Mouse (Mus musculus) thymus, postnatal 14 days (tissue): ENCODE data around the gene Ntm.

Experiments
- DNase-seq: peaks from one replicate; pipeline ENCODE4 v3.0.0; 2021

Gene Ntm

DNA sequence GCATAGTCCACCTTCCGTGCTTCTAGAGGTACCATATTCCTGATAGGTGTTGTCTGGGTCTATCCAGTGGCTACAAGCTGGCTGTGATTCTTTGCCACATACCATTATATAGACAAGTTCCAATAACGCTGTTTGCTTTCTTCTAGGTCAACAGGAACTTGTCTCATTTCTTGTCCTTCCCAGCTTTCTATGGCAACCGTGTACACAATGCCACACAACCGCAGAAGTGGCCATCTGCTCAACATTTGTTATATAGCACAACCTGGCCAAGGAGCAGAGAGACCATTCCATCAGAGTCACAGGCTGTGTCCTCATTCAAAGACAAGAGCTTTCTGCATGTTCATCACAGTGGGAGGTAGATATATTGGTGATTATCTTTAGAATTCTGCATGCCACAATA, 404.0 kb downstream of the Ntm start:
- DNase-seq, result no peak

DNA sequence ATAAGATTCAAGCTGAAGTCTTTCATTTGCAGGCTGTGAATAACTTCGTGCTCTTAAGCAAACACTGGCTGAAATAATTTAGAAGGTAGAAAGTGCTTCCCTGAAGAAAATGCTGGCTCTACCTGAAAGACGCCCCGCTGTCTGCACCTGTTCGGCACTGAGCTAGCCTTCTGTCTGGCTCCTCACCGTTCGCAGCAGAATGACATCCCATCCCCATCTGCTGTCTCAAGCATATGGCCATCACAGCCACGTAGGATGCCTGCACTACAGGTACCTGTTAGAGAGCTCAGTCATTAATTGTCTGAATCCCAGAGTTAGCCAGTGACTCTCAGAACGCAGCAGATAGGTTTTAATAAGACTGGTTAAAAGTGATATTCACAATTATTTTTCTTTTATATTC, 412.4 kb downstream of the Ntm start:
- no peak for DNase-seq

DNA sequence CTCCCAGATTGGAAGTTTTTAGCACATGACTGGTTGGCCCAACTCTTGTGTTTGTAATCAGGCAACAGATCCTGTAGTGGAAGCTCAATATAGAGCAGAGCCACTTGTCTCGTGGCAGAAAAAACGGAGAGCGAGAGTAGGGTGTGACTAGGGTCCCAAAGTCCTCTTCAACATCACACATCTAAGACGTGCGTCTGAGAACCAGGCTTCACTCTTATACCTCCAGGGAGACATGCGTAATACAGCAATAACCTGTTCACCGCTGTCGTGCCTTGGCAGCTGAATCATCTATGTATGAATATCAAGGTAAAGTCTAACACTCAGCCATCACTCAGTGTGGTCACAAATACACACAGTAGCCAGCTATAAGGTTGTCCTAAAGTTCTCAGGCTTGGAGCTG, 412.8 kb downstream of the Ntm start:
- DNase-seq, result no peak

GRCm38 (mm10) chr9:29536415-29536814, 426.5 kb downstream of the Ntm start:
- no peak for DNase-seq

- no peak for DNase-seq
These were observed 428.2 kb downstream of the Ntm start for GRCm38 (mm10) chr9:29534773-29535172.

DNA sequence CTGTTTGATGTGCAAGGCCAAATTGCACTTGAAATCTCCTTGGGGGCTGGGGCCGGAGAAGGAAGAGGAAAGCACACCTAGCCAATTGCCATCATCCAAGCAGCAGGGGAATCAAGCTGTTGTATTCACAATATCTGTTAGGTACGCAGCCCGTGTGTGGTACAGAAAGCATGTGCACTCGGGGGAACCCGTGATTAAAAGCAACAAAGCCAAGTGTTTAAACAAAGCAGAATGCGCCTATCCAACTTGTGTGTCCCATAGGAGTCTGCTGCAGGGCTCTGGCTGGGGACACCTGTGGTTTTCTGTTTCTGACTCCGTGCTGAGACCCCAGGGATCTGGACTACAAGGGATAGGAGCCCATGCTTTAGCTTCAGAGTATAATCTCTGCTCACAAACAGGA, 428.6 kb downstream of the Ntm start:
- no peak for DNase-seq

- no peak for DNase-seq
These were observed 429.4 kb downstream of the Ntm start for GRCm38 (mm10) chr9:29533556-29533955.

GRCm38 (mm10) chr9:29531147-29531917, 431.6 kb downstream of the Ntm start:
- DNase-seq, result no peak

DNA sequence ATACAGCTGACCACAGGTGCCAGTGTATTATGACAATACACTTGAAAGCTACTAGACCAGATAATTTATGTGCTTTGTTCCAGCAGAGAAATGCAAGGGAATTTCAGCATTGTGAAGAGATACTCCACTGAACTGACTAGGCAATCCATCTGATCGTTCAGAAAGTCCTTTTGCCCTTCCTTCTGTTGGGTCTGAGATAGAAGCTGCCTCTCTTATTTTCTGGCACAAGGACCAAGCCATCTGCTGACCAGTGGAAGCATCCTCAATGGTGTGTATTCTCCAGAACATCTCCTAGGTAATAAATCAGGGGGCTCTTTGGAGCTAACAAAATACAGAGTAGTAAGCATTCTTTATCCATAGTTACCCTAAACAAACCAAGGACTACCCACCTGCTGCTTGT, 438.8 kb downstream of the Ntm start:
- no peak for DNase-seq

DNA sequence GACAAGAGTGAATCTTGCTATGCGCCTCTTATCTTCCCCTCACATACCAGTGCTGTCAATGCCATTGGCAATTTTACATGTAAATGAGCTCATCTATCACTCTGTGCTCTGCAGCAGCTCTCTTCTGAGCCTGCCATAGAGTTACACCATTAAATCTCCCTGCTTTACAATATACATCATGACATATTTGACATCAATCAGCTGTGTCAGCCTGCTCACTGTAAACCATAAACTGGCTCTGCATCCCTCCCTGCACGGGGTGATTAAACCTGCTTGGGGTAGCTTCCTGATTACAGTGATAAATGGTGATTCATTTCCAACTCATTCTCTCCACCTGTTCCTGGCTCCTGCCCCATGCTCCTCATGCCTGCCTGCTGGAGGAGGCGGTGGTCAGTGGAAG, 439.7 kb downstream of the Ntm start:
- DNase-seq, result no peak

DNA sequence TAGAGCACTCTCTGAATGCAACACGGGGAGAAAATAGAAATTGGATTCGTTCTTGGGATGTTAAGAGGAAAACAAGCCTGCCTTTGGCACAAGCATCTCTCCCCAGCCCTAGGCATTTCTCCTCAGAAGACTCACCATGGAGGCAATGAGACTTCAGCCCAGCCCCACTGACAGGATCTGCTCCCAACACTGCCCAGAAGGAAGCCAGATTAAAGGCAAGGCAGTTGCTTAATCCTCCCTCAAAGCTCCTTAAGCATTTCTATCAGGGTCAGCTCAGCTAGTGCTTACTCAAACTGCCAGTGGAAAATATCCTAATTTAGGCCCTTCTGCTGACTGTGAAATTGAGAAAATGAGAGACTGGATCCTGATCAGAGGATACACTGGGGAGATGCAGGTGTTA, 443.8 kb downstream of the Ntm start:
- DNase-seq, result no peak

DNA sequence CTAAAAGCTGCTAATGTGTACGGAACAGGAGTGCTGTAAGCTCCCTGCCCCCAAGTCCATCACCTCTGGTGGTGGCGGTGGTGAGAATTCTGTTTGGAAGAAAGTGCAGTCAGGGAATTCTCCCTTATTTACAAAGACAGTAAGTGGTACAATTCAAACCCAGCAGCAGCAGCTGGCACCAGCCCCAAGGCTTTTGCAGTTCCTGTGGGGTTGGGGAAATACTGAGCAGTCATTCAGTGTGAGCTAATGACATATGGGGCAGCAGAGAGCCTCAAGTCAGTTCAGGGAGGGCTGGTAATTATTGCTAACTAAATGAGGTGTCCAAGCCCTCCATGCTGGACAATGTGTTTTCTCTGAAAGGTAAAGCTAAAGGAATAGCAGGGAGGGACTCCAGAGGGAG, 446.3 kb downstream of the Ntm start:
- no peak for DNase-seq

DNA sequence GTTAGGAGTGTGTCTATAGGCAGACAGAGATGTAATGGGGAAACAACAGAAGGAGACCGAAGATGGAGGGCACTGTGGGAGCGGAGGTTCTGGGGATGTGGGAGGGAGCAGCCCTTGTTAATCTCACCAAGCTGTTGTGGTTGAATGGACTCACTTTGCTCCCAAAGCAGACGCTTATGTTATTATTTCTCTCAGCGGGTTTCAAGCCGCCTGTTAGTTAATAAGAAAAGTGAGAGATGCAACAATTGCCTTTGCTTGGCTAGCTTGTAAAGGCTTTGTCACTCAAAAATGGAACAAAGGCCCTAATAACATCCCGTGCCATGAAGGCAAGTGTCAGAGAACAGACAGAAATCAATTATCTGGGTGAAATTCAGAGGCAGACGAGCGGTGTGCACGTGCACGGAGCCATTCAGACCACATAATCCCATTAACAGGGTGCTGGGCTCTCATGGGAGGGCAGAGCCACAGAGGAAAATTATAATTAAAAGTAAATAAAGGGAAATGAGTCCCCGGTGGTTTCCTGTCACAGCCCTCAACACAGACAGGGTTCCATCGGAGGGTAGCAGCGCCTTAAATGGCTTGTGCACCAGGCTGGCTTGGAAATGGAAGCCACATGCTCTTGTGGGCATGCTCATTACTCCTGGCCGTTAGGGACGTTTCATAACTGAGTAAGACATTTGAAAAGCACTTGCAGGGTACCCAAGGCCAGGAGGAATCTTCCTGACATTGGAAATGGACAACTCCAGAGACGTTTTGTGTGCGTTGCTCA, 448.2 kb downstream of the Ntm start:
- no peak for DNase-seq

DNA sequence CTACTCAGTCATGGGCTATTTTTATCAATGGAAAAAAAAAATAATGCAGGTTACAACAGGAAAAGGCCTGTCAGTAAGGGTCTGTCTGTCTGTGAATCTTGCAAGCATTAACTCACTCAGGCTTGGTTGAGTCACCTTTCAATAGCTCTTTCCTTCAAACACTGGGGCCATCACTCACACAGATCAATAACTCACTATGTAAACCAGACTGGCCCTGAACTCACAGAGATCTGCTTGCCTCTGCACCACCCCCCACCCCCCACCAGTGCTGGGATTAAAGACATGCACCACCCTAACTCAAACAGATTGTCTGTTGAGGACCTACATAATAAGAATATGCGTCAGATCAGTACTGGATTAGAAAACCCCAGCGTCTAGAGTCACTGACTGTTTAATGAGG, 466.9 kb downstream of the Ntm start:
- no peak for DNase-seq

GRCm38 (mm10) chr9:29482272-29482671, 480.7 kb downstream of the Ntm start:
- no peak for DNase-seq

- DNase-seq, result no peak
These were observed 483.9 kb downstream of the Ntm start for GRCm38 (mm10) chr9:29479051-29479450.

DNA sequence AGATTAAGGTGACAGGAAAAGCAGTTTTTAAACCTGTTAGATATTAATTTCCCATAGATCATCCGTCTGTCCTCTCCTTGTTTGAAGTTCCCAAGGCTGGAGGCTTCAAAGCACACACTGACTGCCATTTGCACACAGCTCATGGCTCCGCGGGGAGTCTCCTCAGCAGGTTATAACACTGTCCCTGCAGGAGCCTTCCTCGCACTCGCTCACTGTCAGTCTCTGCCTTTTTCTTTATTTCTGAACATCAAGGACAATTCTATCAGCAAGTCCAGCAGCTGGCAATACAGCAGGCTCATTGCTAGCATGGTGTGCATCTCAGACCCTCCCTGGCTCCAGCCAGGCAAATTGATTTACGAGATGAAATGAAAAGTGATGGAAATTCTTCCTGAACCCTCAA, 485.7 kb downstream of the Ntm start:
- DNase-seq, result no peak

DNA sequence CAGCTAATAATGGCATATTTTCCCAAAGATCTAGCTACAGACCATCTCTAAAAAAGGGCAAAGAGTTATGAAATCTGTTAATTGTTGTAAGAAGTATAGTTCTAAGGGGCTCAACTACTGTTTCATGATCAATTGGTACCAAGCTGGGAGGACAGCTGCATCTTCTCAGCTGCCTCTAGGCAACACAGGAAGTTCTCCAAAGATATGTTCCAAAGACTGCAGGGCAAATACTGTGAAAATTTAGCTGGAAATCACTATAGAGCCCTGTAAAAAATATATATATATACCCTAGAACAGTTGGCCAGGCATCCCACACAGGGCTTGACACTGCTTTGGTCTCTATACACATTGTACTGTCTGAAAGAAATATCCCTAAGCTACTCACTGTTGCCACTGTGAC, 489.5 kb downstream of the Ntm start:
- DNase-seq, result no peak

DNA sequence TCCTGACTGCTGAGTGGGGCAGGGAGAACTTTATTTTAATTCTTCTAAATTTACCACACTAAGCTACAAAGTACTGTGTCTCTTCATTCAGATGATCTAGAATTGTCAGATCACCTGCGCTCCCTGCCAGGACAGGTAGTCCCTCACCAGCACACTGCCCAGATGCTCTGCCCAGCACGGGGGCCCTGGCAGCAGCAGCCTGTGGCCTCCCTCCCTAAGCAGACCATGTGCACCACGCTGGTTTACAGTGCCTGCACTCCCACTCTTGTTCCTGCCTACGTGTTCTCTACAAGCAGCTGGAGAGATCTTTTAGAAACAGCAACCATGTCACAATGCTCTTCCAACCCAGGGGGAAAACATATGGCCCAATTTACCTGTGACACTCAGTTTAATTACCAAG, 490.7 kb downstream of the Ntm start:
- DNase-seq, result no peak

- DNase-seq, result no peak
These were observed 498.2 kb downstream of the Ntm start for GRCm38 (mm10) chr9:29464756-29465155.

GRCm38 (mm10) chr9:29462970-29463593, 499.9 kb downstream of the Ntm start:
- no peak for DNase-seq

GRCm38 (mm10) chr9:29457976-29458572, 504.9 kb downstream of the Ntm start:
- DNase-seq, result no peak

DNA sequence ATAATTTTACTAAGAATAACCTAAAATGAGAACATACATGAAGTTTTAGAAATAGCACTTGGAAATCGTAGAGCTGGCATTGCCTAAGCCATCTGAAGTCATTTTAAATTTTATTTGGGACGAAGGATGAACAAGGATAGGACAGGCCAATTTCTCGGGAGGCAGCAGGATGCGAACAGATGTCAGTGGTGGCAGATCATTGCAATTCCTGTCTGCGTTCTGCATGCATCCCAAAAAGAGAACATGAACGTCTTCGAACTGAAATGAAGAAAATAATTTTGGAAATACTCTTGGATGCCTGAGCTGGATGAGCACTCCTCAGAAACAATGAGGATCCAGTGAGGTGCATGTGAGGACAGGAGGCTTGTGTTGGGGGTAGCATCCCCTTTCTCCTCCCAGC, 506.9 kb downstream of the Ntm start:
- DNase-seq, result no peak

DNA sequence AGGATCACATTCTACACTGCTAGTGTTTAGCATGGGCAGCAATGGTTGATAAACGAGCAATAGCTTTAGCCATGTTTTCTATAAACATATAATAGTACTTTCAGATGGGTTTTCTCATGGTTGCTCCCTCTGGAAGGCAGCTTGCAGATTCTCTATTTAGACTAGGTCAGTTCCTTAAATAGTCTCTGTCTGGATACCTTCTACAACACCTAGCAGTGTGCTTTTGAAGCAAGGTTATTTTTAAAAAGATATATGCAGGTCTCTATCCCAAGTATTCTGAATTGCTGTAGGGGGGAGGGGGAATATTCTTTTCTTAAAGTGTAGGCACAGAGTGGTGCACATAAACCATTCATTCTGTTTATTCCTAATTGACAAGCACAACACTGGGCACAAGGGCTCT, 511.7 kb downstream of the Ntm start:
- no peak for DNase-seq
